Mouse (Mus musculus) intestine, embryonic 15.5 days (tissue): Measurements from ENCODE around the gene Elovl5. TPM values are rescaled to one million over a fixed set of nuclear protein-coding genes. Genes with fewer than 3 reads are reported as not detected.

Experiments
- ATAC-seq: fragments of 200-750 bp; cut with Nextera tagmentation; 2 replicates; pipeline ENCODE4 v1.8.0; 2017; ENCODE audit warnings: moderate TSS enrichment, moderate library complexity
- H3K27ac ChIP-seq: fragments of 300-500 bp; sonication (generic); 2 replicates; pipeline ENCODE4 v1.5.1; 2015; ENCODE audit warnings: mild to moderate bottlenecking, inconsistent platforms
- H3K27me3 ChIP-seq: fragments of 300-500 bp; sonication (generic); replicated peaks from 2 replicates; pipeline ENCODE4 v1.6.1; 2015; ENCODE audit warnings: inconsistent platforms
- H3K36me3 ChIP-seq: fragments of 300-500 bp; sonication (generic); 2 replicates; pipeline ENCODE4 v1.6.1; 2015; ENCODE audit warnings: inconsistent platforms
- H3K4me1 ChIP-seq: fragments of 300-500 bp; sonication (generic); replicated peaks from 2 replicates; pipeline ENCODE4 v1.6.1; 2015; ENCODE audit warnings: inconsistent platforms
- H3K4me2 ChIP-seq: fragments of 300-500 bp; sonication (generic); replicated peaks from 2 replicates; pipeline ENCODE4 v1.6.1; 2015; ENCODE audit warnings: mild to moderate bottlenecking, inconsistent platforms
- H3K4me3 ChIP-seq: fragments of 300-500 bp; sonication (generic); replicated peaks from 2 replicates; pipeline ENCODE4 v1.5.1; 2015; ENCODE audit warnings: inconsistent platforms
- H3K9ac ChIP-seq: fragments of 300-500 bp; sonication (generic); 2 replicates; pipeline ENCODE4 v1.6.1; 2015; ENCODE audit warnings: inconsistent platforms
- H3K9me3 ChIP-seq: fragments of 300-500 bp; sonication (generic); 2 replicates; pipeline ENCODE4 v1.6.1; 2016; ENCODE audit warnings: inconsistent platforms
- WGBS: fragments of 180-500 bp; shearing (Covaris S2); methylation state at CpG from one replicate; pipeline ENCODE4 v1.1.7; 2015; 5-methylcytosine and 5-hydroxymethylcytosine counted together
- polyA plus RNA-seq: library from polyadenylated mRNA; unstranded; fragments of >200 nt; fragmentation: Nextera tagmentation; extraction: Ambion mirVana; gene quantifications from 2 replicates; pipeline ENCODE4 v1.2.1, GENCODE M21; 2015

Elovl5 gene
- polyA plus RNA-seq, 1 experiment from 2014 or later = 76.9 TPM

DNA sequence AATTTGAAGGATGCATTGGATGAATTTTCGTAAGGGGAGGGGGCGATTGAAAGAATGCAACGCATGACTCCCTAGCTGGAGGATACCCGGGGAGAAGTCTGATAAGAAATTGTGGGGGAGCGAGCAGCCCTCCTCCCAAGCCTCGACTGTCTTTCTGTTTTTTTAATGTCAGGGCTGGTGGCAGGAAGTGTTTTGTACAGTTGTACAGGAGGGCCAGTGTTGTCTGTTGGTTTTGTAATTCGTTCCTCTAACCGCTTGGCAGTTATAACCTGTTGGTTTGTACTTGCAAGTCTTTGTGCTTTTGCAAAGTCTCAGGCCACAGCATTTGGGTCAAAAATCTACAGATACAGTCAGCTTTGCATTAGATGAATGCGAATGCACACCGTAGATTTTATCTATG lies 1.0 kb downstream of the Elovl5 start:
- peak overlapping the region; percentile 86 for H3K4me2 ChIP-seq
- peaks cover 22% of the 10 kb centered on the region for H3K4me1 ChIP-seq
- no peak for ATAC-seq
- 12% methylated on average over 10 of the region's 10 CpGs for WGBS
- H3K36me3 ChIP-seq = 0 out of 2 replicates have a peak, but pooled peaks cover 2% of the 10 kb centered on the region
- H3K4me3 ChIP-seq = peak overlapping the region; percentile 98
- peak overlapping the region; percentile 90; the same call in 1 of the 2 replicates for H3K27ac ChIP-seq
- peak overlapping the region; percentile 78 for H3K9ac ChIP-seq
- H3K27me3 ChIP-seq = no peaks in the 10 kb centered on the region
- no peaks in the 10 kb centered on the region for H3K9me3 ChIP-seq

- no peaks in the 10 kb centered on the region for H3K27me3 ChIP-seq
- 0 out of 2 replicates have a peak, but pooled peaks cover 2% of the 10 kb centered on the region for H3K36me3 ChIP-seq
- H3K4me3 ChIP-seq = no peak overlapping the region
- 68% methylated on average over 5 of the region's 5 CpGs for WGBS
- H3K4me1 ChIP-seq = peaks cover 31% of the 10 kb centered on the region
- no peak overlapping the region for H3K9ac ChIP-seq
- H3K9me3 ChIP-seq = no peaks in the 10 kb centered on the region
- no peak overlapping the region for H3K27ac ChIP-seq
- H3K4me2 ChIP-seq = 0 out of 2 replicates have a peak overlapping the region, but pooled peaks have one; percentile 86
- no peak for ATAC-seq
Measured at GRCm38 (mm10) chr9:77918961-77919670, 2.0 kb downstream of the Elovl5 start.

- H3K4me3 ChIP-seq = no peak overlapping the region
- H3K4me2 ChIP-seq = no peak overlapping the region
- H3K27ac ChIP-seq = no peak overlapping the region
- H3K9ac ChIP-seq = no peak overlapping the region
- no peaks in the 10 kb centered on the region for H3K9me3 ChIP-seq
- H3K4me1 ChIP-seq = peaks cover 34% of the 10 kb centered on the region
- 0 out of 2 replicates have a peak, but pooled peaks cover 2% of the 10 kb centered on the region for H3K36me3 ChIP-seq
- 67% methylated on average over 3 of the region's 3 CpGs for WGBS
- no peaks in the 10 kb centered on the region for H3K27me3 ChIP-seq
- ATAC-seq = no peak
Measured at GRCm38 (mm10) chr9:77920481-77920880, 3.3 kb downstream of the Elovl5 start.

GRCm38 (mm10) chr9:77921366-77922260 lies 4.4 kb downstream of the Elovl5 start:
- WGBS = 59% methylated on average over 16 of the region's 18 CpGs
- Histone ChIP-seq H3K9me3 (no peaks in the 10 kb centered on the region), H3K4me2 (peak overlapping the region; percentile 24; the same call in 1 of the 2 replicates), H3K9ac (no peak overlapping the region), H3K27ac (no peak overlapping the region), H3K4me3 (no peak overlapping the region), H3K36me3 (0 out of 2 replicates have a peak, but pooled peaks cover 2% of the 10 kb centered on the region), H3K27me3 (no peaks in the 10 kb centered on the region), H3K4me1 (peaks cover 34% of the 10 kb centered on the region)
- no peak for ATAC-seq

DNA sequence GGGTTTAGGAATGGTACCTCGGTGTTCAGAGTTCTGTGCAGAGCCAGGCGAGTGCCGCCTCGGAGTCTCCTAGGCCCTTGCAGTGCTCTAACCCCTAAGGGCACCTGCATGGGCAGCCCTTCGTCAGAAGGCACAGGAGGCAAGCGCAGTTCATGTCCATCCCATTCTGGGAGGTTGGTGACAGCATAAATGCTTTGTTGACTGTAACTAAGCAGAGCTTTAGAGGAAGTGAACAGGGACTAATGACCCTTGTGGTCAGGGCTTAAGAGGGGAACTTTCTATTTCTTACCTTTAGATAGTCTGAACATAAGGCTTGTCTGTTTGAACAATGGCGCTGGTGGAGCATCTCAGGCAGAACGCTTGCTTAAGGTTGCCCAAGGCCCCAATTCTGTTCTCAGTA lies 6.6 kb downstream of the Elovl5 start:
- no peak overlapping the region for H3K4me2 ChIP-seq
- no peak overlapping the region for H3K4me3 ChIP-seq
- ATAC-seq = 0 out of 2 replicates have a peak, but pooled peaks have one; percentile 14
- H3K9me3 ChIP-seq = no peaks in the 10 kb centered on the region
- 0 out of 2 replicates have a peak, but pooled peaks cover 2% of the 10 kb centered on the region for H3K36me3 ChIP-seq
- H3K4me1 ChIP-seq = peaks cover 36% of the 10 kb centered on the region
- H3K27ac ChIP-seq = peak overlapping the region; percentile 38
- no peak overlapping the region for H3K9ac ChIP-seq
- H3K27me3 ChIP-seq = no peaks in the 10 kb centered on the region
- WGBS = 82% methylated on average over 8 of the region's 8 CpGs

- Histone ChIP-seq H3K4me2 (no peak overlapping the region; the same call in 1 of the 2 replicates), H3K27ac (peak overlapping the region; percentile 38)
Measured at GRCm38 (mm10) chr9:77924199-77924598, 7.0 kb downstream of the Elovl5 start.

GRCm38 (mm10) chr9:77926151-77926550 lies 9.0 kb downstream of the Elovl5 start:
- 86% methylated on average over 8 of the region's 8 CpGs for WGBS
- H3K4me3 ChIP-seq = no peak overlapping the region
- H3K9ac ChIP-seq = no peak overlapping the region
- ATAC-seq = no peak
- no peak overlapping the region for H3K27ac ChIP-seq
- no peaks in the 10 kb centered on the region for H3K27me3 ChIP-seq
- no peaks in the 10 kb centered on the region for H3K36me3 ChIP-seq
- peaks cover 31% of the 10 kb centered on the region for H3K4me1 ChIP-seq
- H3K4me2 ChIP-seq = no peak overlapping the region
- H3K9me3 ChIP-seq = no peaks in the 10 kb centered on the region

More at GRCm38 (mm10) chr9:77924199-77924598, 7.0 kb downstream of the Elovl5 start:
- H3K36me3 ChIP-seq = 0 out of 2 replicates have a peak, but pooled peaks cover 2% of the 10 kb centered on the region
- ATAC-seq = peak; percentile 55; the same call in 1 of the 2 replicates
- H3K4me1 ChIP-seq = peaks cover 36% of the 10 kb centered on the region
- H3K4me3 ChIP-seq = no peak overlapping the region
- no peak overlapping the region for H3K9ac ChIP-seq
- H3K27me3 ChIP-seq = no peaks in the 10 kb centered on the region
- 72% methylated on average over 11 of the region's 11 CpGs for WGBS
- no peaks in the 10 kb centered on the region for H3K9me3 ChIP-seq

DNA sequence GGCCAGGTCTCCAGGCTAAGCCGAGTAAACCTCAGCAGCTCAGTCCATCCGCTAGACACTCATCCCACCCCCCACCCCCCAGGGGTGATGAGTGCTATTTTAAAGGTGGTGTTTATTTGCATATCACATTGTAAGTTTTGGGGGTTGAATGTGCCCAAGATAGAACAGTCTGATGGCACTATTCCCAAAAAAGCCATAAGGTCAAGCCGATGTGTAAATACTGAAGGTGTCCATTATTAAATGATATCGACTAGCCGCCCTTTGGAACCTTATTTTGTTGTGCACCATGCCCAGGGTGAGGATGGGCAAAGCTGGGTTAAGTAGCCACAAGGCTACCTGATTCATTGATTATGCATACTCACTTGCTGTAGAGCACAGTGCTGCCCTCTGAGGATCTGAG lies 9.7 kb downstream of the Elovl5 start:
- peaks cover 33% of the 10 kb centered on the region for H3K4me1 ChIP-seq
- H3K36me3 ChIP-seq = no peaks in the 10 kb centered on the region
- H3K9ac ChIP-seq = no peak overlapping the region
- H3K27me3 ChIP-seq = no peaks in the 10 kb centered on the region
- H3K4me2 ChIP-seq = no peak overlapping the region
- no peak overlapping the region for H3K27ac ChIP-seq
- no peaks in the 10 kb centered on the region for H3K9me3 ChIP-seq
- no peak overlapping the region for H3K4me3 ChIP-seq
- no peak for ATAC-seq
- WGBS = 90% methylated on average over 5 of the region's 5 CpGs

DNA sequence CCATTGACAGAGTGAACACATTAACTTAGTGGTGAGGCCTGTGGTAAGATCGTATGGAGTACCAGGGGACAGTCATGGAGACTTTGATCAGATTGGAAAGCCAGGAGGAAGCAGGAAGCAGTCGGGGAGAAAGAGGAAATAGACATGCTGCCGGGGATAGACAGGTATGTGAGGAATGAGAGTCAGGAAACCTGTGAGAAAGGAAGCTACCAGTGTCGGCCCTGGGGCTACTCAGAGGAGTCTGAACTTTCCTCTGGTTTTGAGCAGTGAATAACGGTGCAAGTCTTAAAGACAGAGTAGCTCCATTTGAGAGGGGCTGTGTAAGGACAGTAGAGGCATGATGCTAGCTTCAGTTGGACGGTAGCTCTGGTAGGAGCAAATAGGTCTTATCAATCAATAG lies 10.3 kb downstream of the Elovl5 start:
- H3K27me3 ChIP-seq = no peaks in the 10 kb centered on the region
- no peak overlapping the region for H3K4me2 ChIP-seq
- no peaks in the 10 kb centered on the region for H3K36me3 ChIP-seq
- no peak overlapping the region for H3K4me3 ChIP-seq
- no peaks in the 10 kb centered on the region for H3K9me3 ChIP-seq
- H3K9ac ChIP-seq = no peak overlapping the region
- ATAC-seq = no peak
- H3K27ac ChIP-seq = no peak overlapping the region
- peaks cover 33% of the 10 kb centered on the region for H3K4me1 ChIP-seq
- WGBS = 40% methylated on average over 6 of the region's 6 CpGs

- WGBS = 81% methylated on average over 4 of the region's 4 CpGs
- Histone ChIP-seq H3K4me1 (peaks cover 27% of the 10 kb centered on the region), H3K27me3 (no peaks in the 10 kb centered on the region), H3K9me3 (no peaks in the 10 kb centered on the region), H3K4me2 (no peak overlapping the region), H3K4me3 (no peak overlapping the region), H3K36me3 (no peaks in the 10 kb centered on the region), H3K27ac (no peak overlapping the region), H3K9ac (no peak overlapping the region)
- no peak for ATAC-seq
Measured at GRCm38 (mm10) chr9:77928769-77929168, 11.6 kb downstream of the Elovl5 start.

GRCm38 (mm10) chr9:77929296-77929695 lies 12.1 kb downstream of the Elovl5 start:
- H3K27ac ChIP-seq = no peak overlapping the region
- H3K36me3 ChIP-seq = no peaks in the 10 kb centered on the region
- H3K9me3 ChIP-seq = no peaks in the 10 kb centered on the region
- H3K27me3 ChIP-seq = no peaks in the 10 kb centered on the region
- no peak overlapping the region for H3K4me3 ChIP-seq
- WGBS = 89% methylated on average over 5 of the region's 5 CpGs
- H3K9ac ChIP-seq = no peak overlapping the region
- 0 out of 2 replicates have a peak, but pooled peaks cover 21% of the 10 kb centered on the region for H3K4me1 ChIP-seq
- no peak overlapping the region for H3K4me2 ChIP-seq
- no peak for ATAC-seq
